Mouse (Mus musculus) heart, embryonic 11.5 days (tissue): ENCODE data around the gene Cd22. TPM values are rescaled to one million over a fixed set of nuclear protein-coding genes. Genes with fewer than 3 reads are reported as not detected.
"Not testable (repeated sequence)": the region's sequence is repeated elsewhere in the genome, so short reads cannot be mapped to it uniquely, and the experiment has no call there.

Source experiments
- ATAC-seq: fragments of 200-750 bp; cut with Nextera tagmentation; replicated peaks from 2 replicates; pipeline ENCODE4 v1.8.0; 2017; ENCODE audit warnings: moderate library complexity; ENCODE audit not compliant: insufficient number of reproducible peaks, low FRiP score, low TSS enrichment
- H3K27ac ChIP-seq: fragments of 300-500 bp; sonication (generic); 2 replicates; pipeline ENCODE4 v1.5.1; 2014; ENCODE audit warnings: mild to moderate bottlenecking, low read depth, low read length
- H3K27me3 ChIP-seq: fragments of 300-500 bp; sonication (generic); 2 replicates; pipeline ENCODE4 v1.6.1; 2014; ENCODE audit warnings: mild to moderate bottlenecking, low read length, mixed read lengths; ENCODE audit not compliant: control insufficient read depth, insufficient read depth
- H3K36me3 ChIP-seq: fragments of 300-500 bp; sonication (generic); 2 replicates; pipeline ENCODE4 v1.6.1; 2014; ENCODE audit warnings: mild to moderate bottlenecking, low read length, moderate library complexity, mixed read lengths; ENCODE audit not compliant: control insufficient read depth, insufficient read depth
- H3K4me1 ChIP-seq: fragments of 300-500 bp; sonication (generic); 2 replicates; pipeline ENCODE4 v1.6.1; 2014; ENCODE audit warnings: low read length; ENCODE audit not compliant: control insufficient read depth, insufficient read depth
- H3K4me2 ChIP-seq: fragments of 300-500 bp; sonication (generic); 2 replicates; pipeline ENCODE4 v1.6.1; 2014; ENCODE audit warnings: mild to moderate bottlenecking, moderate library complexity
- H3K4me3 ChIP-seq: fragments of 300-500 bp; sonication (generic); 2 replicates; pipeline ENCODE4 v1.5.1; 2014; ENCODE audit warnings: low read depth, low read length
- H3K9ac ChIP-seq: fragments of 300-500 bp; sonication (generic); 2 replicates; pipeline ENCODE4 v1.6.1; 2014; ENCODE audit warnings: mild to moderate bottlenecking, low read depth, low read length, moderate library complexity
- H3K9me3 ChIP-seq: fragments of 300-500 bp; sonication (generic); replicated peaks from 2 replicates; pipeline ENCODE4 v1.6.1; 2016; ENCODE audit warnings: low read length; ENCODE audit not compliant: control insufficient read depth
- WGBS: fragments of 180-500 bp; shearing (Covaris S2); extraction: QIAGEN DNeasy Blood & Tissue Kit; methylation state at CpG from one replicate; pipeline ENCODE4 v1.1.7; 2014; ENCODE audit not compliant: insufficient replicate concordance; 5-methylcytosine and 5-hydroxymethylcytosine counted together
- polyA plus RNA-seq: library from polyadenylated mRNA; unstranded; fragments of >200 nt; fragmentation: Nextera tagmentation; extraction: Ambion mirVana; gene quantifications from 2 replicates; pipeline ENCODE4 v1.2.1, GENCODE M21; 2014

Cd22 gene
- polyA plus RNA-seq, 1 experiment from 2014 or later, result not detected

DNA sequence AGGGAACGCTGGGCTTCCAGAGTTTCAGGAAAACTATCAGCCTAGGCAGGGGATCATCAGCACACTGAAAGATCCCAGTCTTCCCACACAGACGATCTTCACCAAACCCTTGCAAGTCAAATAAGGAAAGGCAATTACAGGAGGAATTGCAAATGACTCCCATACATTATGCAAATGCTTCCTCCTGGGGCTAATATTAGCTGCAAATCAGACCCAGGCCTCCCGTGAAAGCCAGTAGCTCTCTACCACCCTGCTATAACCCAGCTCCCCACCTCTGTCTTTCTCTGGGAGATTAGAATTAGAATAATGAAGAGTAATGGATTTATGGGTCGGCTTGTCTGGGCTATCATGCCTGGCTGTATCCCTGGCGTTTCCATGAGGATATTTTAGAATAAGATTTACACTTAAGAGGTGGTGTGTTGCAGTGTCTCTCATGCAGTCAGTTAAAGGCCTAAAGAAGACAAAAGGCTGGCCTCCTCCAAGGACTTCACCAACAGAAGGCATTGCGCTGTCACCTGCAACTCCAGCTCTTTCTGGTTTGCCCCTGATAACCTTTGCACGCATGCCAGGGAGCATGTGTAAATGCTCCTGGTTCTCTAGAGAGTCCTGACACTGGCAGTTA lies 35.4 kb downstream of the Cd22 start:
- no peak overlapping the region for H3K4me2 ChIP-seq
- no peaks in the 10 kb centered on the region for H3K27me3 ChIP-seq
- 29% methylated on average over 7 of the region's 7 CpGs for WGBS
- H3K9me3 ChIP-seq, result no peaks in the 10 kb centered on the region
- H3K4me1 ChIP-seq, result peaks cover 4% of the 10 kb centered on the region; the same call in 1 of the 2 replicates
- ATAC-seq, result no peak
- H3K27ac ChIP-seq, result no peak overlapping the region
- no peaks in the 10 kb centered on the region for H3K36me3 ChIP-seq
- H3K4me3 ChIP-seq, result no peak overlapping the region
- H3K9ac ChIP-seq, result no peak overlapping the region

DNA sequence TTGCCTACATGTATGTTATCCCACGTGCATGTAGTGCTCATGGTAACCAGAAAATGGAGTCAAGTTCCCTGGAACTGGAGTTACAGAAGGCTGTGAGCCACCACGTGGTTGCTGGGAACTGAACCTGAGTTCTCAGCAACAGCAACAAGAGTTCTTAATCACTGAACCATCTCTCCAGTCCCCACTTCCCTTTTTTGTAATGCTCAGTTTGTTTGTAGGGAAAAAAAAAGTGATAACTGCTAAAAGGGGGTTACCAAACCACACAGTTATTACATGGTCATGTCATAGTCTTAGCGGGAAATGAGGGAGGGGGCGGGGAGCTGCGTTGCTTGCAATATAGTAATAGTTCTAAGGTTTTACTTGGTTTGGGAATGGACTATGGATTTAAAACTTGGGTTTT lies 38.0 kb downstream of the Cd22 start:
- Histone ChIP-seq H3K36me3 (no peaks in the 10 kb centered on the region), H3K4me1 (peaks cover 4% of the 10 kb centered on the region; the same call in 1 of the 2 replicates), H3K4me3 (no peak overlapping the region), H3K27me3 (no peaks in the 10 kb centered on the region), H3K9ac (no peak overlapping the region), H3K27ac (no peak overlapping the region), H3K9me3 (no peaks in the 10 kb centered on the region), H3K4me2 (no peak overlapping the region)
- WGBS, result 89% methylated on average over 5 of the region's 5 CpGs
- ATAC-seq, result no peak

DNA sequence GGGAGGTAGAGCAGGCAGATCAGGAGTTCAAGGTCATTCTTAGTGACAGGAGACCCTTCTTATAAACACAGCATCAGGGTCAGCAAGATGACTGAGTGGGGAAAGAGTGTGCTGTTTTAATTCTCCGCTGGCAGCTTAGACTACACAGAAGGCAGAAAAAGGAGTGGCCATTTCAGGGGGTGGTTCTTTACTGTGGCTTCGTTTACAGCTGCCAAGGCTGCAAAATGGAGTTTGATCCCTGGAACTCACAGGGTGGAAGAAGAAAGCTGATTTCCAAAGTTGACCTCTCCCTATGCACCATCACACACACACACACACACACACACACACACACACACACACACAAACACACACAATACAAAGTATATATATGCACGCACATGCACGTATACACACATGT lies 38.8 kb downstream of the Cd22 start:
- no peaks in the 10 kb centered on the region for H3K27me3 ChIP-seq
- H3K9me3 ChIP-seq, result no peaks in the 10 kb centered on the region
- H3K27ac ChIP-seq, result no peak overlapping the region
- H3K4me3 ChIP-seq, result no peak overlapping the region
- peaks cover 4% of the 10 kb centered on the region; the same call in 1 of the 2 replicates for H3K4me1 ChIP-seq
- H3K36me3 ChIP-seq, result no peaks in the 10 kb centered on the region
- no peak overlapping the region for H3K9ac ChIP-seq
- no peak for ATAC-seq
- 69% methylated on average over 4 of the region's 4 CpGs for WGBS
- H3K4me2 ChIP-seq, result no peak overlapping the region

DNA sequence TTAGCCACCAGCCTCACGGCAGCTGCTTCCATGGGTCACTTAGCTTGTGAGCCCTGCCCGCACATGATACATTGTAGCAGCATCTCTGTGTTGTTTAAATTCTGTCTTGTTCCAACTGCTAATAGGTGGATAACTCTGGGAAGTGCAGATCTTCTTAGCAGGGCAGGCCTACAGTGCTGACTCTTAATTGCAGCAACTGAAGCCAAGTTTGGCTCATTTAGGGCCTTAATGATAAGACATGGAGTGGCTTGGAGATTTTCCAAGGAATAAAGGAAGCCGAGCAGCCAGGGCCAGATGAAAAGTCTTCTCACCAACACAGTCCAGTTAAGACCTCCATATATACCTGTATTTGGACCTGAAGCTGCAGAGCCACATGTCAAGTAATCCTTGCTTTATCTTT lies 39.8 kb downstream of the Cd22 start:
- WGBS, result 68% methylated on average over 3 of the region's 3 CpGs
- Histone ChIP-seq H3K4me3 (no peak overlapping the region), H3K4me1 (peaks cover 4% of the 10 kb centered on the region; the same call in 1 of the 2 replicates), H3K9ac (0 out of 2 replicates have a peak overlapping the region, but pooled peaks have one; percentile 16), H3K4me2 (no peak overlapping the region), H3K27me3 (no peaks in the 10 kb centered on the region), H3K27ac (no peak overlapping the region), H3K9me3 (no peaks in the 10 kb centered on the region), H3K36me3 (no peaks in the 10 kb centered on the region)
- ATAC-seq, result no peak

DNA sequence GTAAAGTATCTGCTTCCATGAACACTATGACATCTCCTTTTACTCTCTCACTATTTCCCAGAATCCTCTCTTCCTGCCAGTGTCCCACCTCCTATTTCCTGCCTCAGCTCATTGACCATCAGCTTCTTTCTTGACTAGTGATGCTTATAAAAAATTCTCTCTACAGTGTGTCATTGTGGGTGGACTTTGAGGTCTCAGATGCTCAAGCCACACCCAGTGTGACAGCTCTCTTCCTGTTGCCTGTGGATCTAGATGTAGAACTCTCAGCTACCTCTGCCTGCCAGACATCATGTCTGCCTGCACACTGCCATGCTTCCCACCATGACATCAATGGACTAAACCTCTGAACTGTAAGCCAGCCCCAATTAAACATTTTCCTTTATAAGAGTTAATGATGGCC lies 42.9 kb downstream of the Cd22 start:
- no peak overlapping the region for H3K4me2 ChIP-seq
- H3K9me3 ChIP-seq, result no peaks in the 10 kb centered on the region
- H3K27me3 ChIP-seq, result no peaks in the 10 kb centered on the region
- H3K9ac ChIP-seq, result no peak overlapping the region
- no peak overlapping the region for H3K4me3 ChIP-seq
- H3K4me1 ChIP-seq, result no peaks in the 10 kb centered on the region
- no peak for ATAC-seq
- no peak overlapping the region for H3K27ac ChIP-seq
- H3K36me3 ChIP-seq, result no peaks in the 10 kb centered on the region

DNA sequence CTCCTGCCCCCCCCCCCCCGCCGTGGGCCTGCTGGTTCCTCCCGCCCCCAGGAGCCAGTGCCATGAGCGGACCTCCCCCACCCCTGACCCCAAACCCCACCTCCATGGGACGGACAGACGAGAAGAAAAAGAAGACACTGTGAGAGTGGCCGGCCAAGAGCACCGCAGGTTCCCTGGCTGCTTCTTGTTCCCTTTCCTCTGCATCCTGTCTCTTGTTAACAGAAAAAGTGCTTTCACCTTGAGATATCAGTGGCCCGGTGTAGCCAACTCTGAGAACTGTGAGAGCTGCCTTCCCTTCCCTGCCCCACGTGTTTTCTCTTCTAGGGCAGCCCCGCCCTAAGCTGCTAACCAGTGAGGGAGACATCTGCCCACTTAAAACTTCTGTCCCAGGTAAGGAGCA lies 47.5 kb downstream of the Cd22 start:
- H3K4me1 ChIP-seq, H3K9me3 ChIP-seq, H3K4me3 ChIP-seq, H3K27me3 ChIP-seq, H3K36me3 ChIP-seq, H3K9ac ChIP-seq, H3K27ac ChIP-seq, ATAC-seq: not testable (repeated sequence)
- WGBS, result 19% methylated on average over 6 of the region's 11 CpGs
- H3K4me2 ChIP-seq, result peak overlapping the region; percentile 39; the same call in 1 of the 2 replicates

DNA sequence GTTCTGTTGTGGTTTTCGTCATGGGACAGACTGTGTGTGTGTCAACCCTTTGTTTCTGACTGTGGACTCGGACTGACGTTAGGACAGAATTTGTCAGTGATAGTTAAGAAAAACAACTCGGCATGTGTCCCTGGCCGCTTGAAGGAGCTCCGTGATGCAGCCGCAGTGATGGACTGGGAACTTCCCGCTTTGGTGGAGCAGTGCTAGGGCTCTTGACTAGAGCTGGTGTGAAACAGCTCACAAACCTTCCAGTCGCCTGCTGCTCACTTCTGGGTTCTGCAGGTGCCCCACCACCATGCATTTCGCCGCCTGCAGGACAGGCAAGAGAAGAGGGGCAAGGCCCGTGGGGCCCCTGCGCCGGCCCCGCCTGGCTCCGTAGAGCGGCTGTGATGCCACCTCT lies 47.9 kb downstream of the Cd22 start:
- Histone ChIP-seq H3K4me1 (no peaks in the 10 kb centered on the region), H3K27ac (no peak overlapping the region), H3K36me3 (no peaks in the 10 kb centered on the region), H3K9me3 (no peaks in the 10 kb centered on the region), H3K9ac (no peak overlapping the region), H3K4me3 (no peak overlapping the region), H3K27me3 (no peaks in the 10 kb centered on the region), H3K4me2 (peak overlapping the region; percentile 39; the same call in 1 of the 2 replicates)
- ATAC-seq, result no peak
- 52% methylated on average over 17 of the region's 17 CpGs for WGBS

DNA sequence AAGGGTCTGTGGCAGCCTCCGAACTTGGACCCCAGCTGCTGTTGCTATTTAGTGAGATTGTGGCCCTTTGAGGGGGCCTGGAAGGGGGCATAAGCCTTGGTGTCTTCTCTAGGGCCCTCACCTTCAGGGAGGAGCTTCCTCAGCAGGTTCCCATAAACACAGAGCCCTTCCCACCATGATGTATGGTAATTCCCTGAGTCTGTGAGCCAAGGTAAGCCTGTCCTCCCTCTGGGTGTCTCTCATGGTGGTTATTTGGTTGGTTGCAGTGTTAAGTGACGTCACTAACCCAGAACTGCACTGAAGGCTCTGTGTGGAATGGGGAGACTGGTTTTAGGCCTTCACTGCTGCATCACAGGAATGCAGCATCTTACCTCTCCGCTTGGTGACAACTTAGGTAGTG lies 50.7 kb downstream of the Cd22 start:
- no peak overlapping the region for H3K4me2 ChIP-seq
- WGBS, result 66% methylated on average over 3 of the region's 3 CpGs
- no peaks in the 10 kb centered on the region for H3K4me1 ChIP-seq
- no peaks in the 10 kb centered on the region for H3K36me3 ChIP-seq
- no peak overlapping the region for H3K27ac ChIP-seq
- H3K9ac ChIP-seq, result no peak overlapping the region
- no peak for ATAC-seq
- H3K4me3 ChIP-seq, result no peak overlapping the region
- no peaks in the 10 kb centered on the region for H3K27me3 ChIP-seq
- no peaks in the 10 kb centered on the region for H3K9me3 ChIP-seq

DNA sequence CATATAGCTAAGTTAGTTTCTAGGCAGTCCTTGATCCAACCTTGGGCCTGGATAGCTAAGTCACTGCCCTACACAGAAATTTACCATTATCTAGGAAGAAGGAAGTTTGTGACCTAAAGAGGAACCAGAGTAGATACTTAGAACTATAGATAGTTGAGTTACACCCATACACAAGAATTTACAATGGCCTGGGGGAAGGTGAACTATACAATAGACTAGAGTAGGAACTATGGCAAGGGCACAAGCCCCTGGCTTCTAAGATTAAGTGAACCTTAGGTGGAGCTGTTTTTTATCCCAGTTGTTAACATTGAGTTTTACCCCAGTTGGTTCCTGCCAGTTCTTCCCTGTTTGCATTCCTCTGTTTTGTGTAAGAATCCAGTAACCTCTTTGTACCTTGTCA lies 51.3 kb downstream of the Cd22 start:
- not testable (repeated sequence) for H3K27ac ChIP-seq, H3K36me3 ChIP-seq, H3K9me3 ChIP-seq, H3K4me3 ChIP-seq, H3K4me2 ChIP-seq, ATAC-seq, H3K27me3 ChIP-seq, H3K9ac ChIP-seq, H3K4me1 ChIP-seq
